Mouse (Mus musculus): Measurements from ENCODE around the gene Syt7.

DNA sequence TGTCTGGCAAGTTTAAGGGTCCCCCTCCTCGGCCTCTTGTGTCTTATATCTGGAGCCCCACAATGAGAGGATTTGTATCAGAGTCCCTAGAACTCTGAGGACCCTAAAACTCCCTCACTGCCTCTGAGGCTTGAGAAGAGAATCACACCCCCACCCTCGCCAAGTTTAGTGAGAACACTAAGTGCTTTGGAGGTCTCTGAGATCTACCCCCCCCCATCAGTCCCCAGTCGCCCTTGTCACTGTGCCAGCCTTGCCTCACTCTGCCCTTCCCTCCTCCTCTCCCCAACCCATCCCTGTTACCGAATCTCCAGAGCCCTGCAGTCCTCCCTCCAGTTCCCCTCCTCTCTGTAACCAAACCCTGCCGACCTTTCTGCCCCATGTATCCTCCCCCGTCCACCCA, 37.9 kb downstream of the Syt7 start:
- no peak for TF ChIP-seq CTCF (IDR thresholded peaks at IDR 0.05; ENCODE audit: insufficient read depth, low read length)
- no peak for TF ChIP-seq POLR2A (IDR thresholded peaks at IDR 0.05; ENCODE audit: borderline replicate concordance, extremely low read depth, low read depth, low read length)
